Mouse (Mus musculus) myocyte (in vitro differentiated cells): Measurements from ENCODE around the gene Hs3st5. TPM values are rescaled to one million over a fixed set of nuclear protein-coding genes. Genes with fewer than 3 reads are reported as not detected.

Experiments used
- H3K27me3 ChIP-seq: one replicate; pipeline ENCODE4 v1.6.1; 2011; ENCODE audit not compliant: control insufficient read depth, insufficient read depth, insufficient read length
- H3K36me3 ChIP-seq: one replicate; pipeline ENCODE4 v1.6.1; 2011; ENCODE audit not compliant: control insufficient read depth, insufficient read depth
- H3K4me2 ChIP-seq: one replicate; pipeline ENCODE4 v1.6.1; 2011; ENCODE audit warnings: low read depth, control low read depth
- H3K4me3 ChIP-seq: one replicate; pipeline ENCODE4 v1.5.1; 2011; ENCODE audit warnings: mild to moderate bottlenecking, control low read depth, moderate library complexity
- H3K79me2 ChIP-seq: one replicate; pipeline ENCODE4 v1.6.1; 2011; ENCODE audit not compliant: control insufficient read depth, insufficient read depth
- H3ac ChIP-seq: one replicate; pipeline ENCODE4 v1.6.1; 2011; ENCODE audit not compliant: control insufficient read depth, insufficient read length
- CEBPB ChIP-seq: IDR thresholded peaks from 2 replicates; pipeline ENCODE4 v1.6.1; 2011; ENCODE audit warnings: mild to moderate bottlenecking, moderate library complexity; ENCODE audit not compliant: poor library complexity, insufficient read depth, severe bottlenecking
- E2F4 ChIP-seq: IDR thresholded peaks from one replicate; pipeline ENCODE4 v1.6.1; 2011; ENCODE audit warnings: mild to moderate bottlenecking, control low read depth, moderate library complexity; ENCODE audit not compliant: insufficient read depth
- MAX ChIP-seq: IDR thresholded peaks from one replicate; pipeline ENCODE4 v1.6.1; 2011; ENCODE audit warnings: low read depth, mild to moderate bottlenecking, control low read depth
- MYOD1 ChIP-seq, 3 experiments: IDR thresholded peaks; one replicate each; pipeline ENCODE4 v1.6.1; 2011; ENCODE audit warnings: control low read depth in 2 of 3, low read depth in 2 of 3, mild to moderate bottlenecking in 2 of 3, moderate library complexity in 1 of 3; ENCODE audit not compliant: insufficient read length in 2 of 3, control insufficient read depth in 1 of 3
- MYOG ChIP-seq, 3 experiments: IDR thresholded peaks; one replicate each; pipeline ENCODE4 v1.6.1; 2011; ENCODE audit warnings: control low read depth in 2 of 3, low read depth in 2 of 3, mild to moderate bottlenecking in 2 of 3; ENCODE audit not compliant: insufficient read length in 2 of 3, control insufficient read depth in 1 of 3, insufficient read depth in 1 of 3
- POLR2A ChIP-seq: IDR thresholded peaks from one replicate; pipeline ENCODE4 v1.6.1; 2011; ENCODE audit warnings: low read depth, mild to moderate bottlenecking, control low read depth, moderate library complexity; ENCODE audit not compliant: insufficient read length
- POLR2AphosphoS2 ChIP-seq: IDR thresholded peaks from one replicate; pipeline ENCODE4 v1.6.1; 2011; ENCODE audit warnings: low read depth, control low read depth; ENCODE audit not compliant: insufficient read length
- REST ChIP-seq: IDR thresholded peaks from one replicate; pipeline ENCODE4 v1.6.1; 2011; ENCODE audit warnings: mild to moderate bottlenecking, control low read depth, moderate library complexity; ENCODE audit not compliant: insufficient read depth, insufficient read length
- SRF ChIP-seq: IDR thresholded peaks from one replicate; pipeline ENCODE4 v1.6.1; 2011; ENCODE audit warnings: low read depth; ENCODE audit not compliant: control insufficient read depth, insufficient read length
- TCF12 ChIP-seq: IDR thresholded peaks from one replicate; pipeline ENCODE4 v1.6.1; 2011; ENCODE audit warnings: mild to moderate bottlenecking, control low read depth; ENCODE audit not compliant: poor library complexity, insufficient read depth, severe bottlenecking
- TCF3 ChIP-seq: IDR thresholded peaks from one replicate; pipeline ENCODE4 v1.6.1; 2011; ENCODE audit warnings: low read depth, control low read depth; ENCODE audit not compliant: insufficient read length
- USF1 ChIP-seq: IDR thresholded peaks from one replicate; pipeline ENCODE4 v1.6.1; 2011; ENCODE audit warnings: low read depth, mild to moderate bottlenecking, control low read depth, moderate library complexity
- polyA plus RNA-seq: library from polyadenylated mRNA; unstranded; fragments of >200 nt; fragmentation: generic; extraction: Trizol; gene quantifications from one replicate; pipeline ENCODE4 v1.2.1, GENCODE M21; 2012; ENCODE audit warnings: missing spikeins

The Hs3st5 gene
- polyA plus RNA-seq, 1 experiment, result 0.31 TPM

DNA sequence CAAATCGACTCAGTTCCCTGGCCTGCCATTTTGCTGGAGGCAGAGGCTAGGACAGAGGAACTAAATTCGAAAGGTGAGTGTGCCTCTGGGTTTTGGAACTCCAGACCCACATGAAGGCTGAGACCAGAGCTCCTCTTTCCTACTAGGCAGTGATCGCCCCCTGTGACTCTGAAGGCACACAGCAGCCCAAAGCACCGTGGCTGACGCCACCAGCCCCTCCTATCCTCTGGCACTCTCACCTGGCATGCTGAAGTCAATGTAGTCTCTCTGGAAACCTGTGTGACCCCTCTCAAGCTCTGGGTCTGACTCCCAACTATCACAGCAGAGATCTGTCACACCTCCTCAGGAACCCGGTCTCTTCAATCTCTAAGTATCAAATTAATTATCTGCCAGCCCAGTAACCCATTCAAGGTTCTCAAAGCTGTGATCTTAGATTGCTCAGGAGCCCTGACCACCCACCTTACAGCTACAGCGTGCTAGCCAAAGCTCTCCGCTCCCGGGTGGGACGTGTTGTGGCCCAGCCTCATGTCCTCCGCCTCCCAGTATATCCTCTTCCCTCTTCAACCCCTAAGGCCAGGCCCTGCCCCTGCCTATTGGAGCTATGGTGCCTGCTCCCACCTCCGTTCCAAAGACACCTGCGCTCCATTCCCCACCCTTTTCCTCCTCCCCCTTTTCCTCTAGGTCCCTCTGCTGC, 434 bp upstream of the Hs3st5 start:
- Histone ChIP-seq H3K4me3 (peak overlapping the region; percentile 12), H3K27me3 (no peaks in the 10 kb centered on the region), H3ac (no peak overlapping the region), H3K36me3 (no peaks in the 10 kb centered on the region), H3K79me2 (no peaks in the 10 kb centered on the region), H3K4me2 (peak overlapping the region; percentile 40)
- no peak for TF ChIP-seq MYOG (IDR thresholded peaks at IDR 0.05; ENCODE audit: control insufficient read depth in 1 of 3, insufficient read depth in 1 of 3, insufficient read length in 2 of 3, low read depth in 2 of 3)
- TF ChIP-seq E2F4, result no peak
- no peak for TF ChIP-seq POLR2AphosphoS2
- TF ChIP-seq REST, result no peak
- no peak for TF ChIP-seq POLR2A
- no peak for TF ChIP-seq TCF12
- no peak for TF ChIP-seq USF1
- TF ChIP-seq MYOD1 (IDR thresholded peaks at IDR 0.05; ENCODE audit: control insufficient read depth in 1 of 3, insufficient read length in 2 of 3, low read depth in 2 of 3), result no peak
- no peak for TF ChIP-seq CEBPB
- TF ChIP-seq TCF3, result no peak
- TF ChIP-seq SRF, result no peak
- no peak for TF ChIP-seq MAX

DNA sequence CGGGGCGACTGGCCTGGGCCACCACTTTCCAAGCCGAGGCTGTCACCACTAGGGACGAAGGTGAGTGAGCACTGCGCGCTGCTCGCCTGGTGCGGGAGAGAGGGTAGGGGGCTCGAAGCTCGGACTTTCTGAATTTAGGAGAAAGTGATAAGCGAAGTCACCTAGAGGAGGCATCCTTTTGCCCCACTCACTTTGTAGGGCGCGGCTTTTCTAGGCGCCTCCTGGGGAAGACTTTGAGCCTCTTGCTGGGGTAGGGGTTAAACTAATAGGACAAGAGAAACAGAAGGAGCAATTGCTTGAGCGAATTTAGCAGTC, 899 bp downstream of the Hs3st5 start:
- Histone ChIP-seq H3ac (no peak overlapping the region), H3K27me3 (no peaks in the 10 kb centered on the region), H3K36me3 (no peaks in the 10 kb centered on the region), H3K4me3 (peak overlapping the region; percentile 12), H3K4me2 (peak overlapping the region; percentile 60), H3K79me2 (no peaks in the 10 kb centered on the region)
- TF ChIP-seq SRF, result no peak
- no peak for TF ChIP-seq POLR2AphosphoS2
- TF ChIP-seq POLR2A, result no peak
- TF ChIP-seq E2F4, result no peak
- no peak for TF ChIP-seq MYOG (IDR thresholded peaks at IDR 0.05; ENCODE audit: control insufficient read depth in 1 of 3, insufficient read depth in 1 of 3, insufficient read length in 2 of 3, low read depth in 2 of 3)
- TF ChIP-seq MAX, result no peak
- TF ChIP-seq TCF12, result no peak
- no peak for TF ChIP-seq MYOD1 (IDR thresholded peaks at IDR 0.05; ENCODE audit: control insufficient read depth in 1 of 3, insufficient read length in 2 of 3, low read depth in 2 of 3)
- no peak for TF ChIP-seq CEBPB
- no peak for TF ChIP-seq USF1

DNA sequence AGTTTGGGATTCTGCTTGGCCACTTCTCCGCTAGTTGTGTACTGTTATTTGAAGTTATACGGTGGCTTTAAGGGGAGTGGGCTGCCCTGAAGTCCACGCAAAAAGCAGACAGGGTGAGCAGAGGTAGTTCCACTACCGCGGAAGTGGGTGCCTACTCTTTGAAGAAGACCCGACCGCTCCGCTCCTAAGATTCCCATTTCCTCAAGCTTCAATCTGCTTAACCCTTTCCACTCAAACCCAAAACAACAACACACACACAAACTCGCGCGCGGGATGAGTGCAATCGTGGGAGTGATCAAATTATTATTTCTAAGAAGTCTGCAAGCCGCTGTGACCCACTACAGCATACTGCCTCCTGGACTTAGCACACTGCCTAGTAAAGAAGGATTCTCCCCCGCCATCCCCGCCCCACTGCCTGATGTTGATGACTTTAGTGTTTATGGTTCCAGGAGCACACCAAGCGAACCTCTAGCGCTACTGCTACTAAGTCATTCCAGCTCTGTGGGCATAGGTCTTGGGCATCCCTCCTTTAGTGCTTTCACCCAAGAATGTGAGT, 1.5 kb downstream of the Hs3st5 start:
- H3K79me2 ChIP-seq, result no peaks in the 10 kb centered on the region
- H3K27me3 ChIP-seq, result no peaks in the 10 kb centered on the region
- no peak overlapping the region for H3ac ChIP-seq
- no peak for TF ChIP-seq MAX
- TF ChIP-seq MYOD1 (IDR thresholded peaks at IDR 0.05; ENCODE audit: control insufficient read depth in 1 of 3, insufficient read length in 2 of 3, low read depth in 2 of 3), result no peak
- TF ChIP-seq REST, result no peak
- TF ChIP-seq USF1, result no peak
- TF ChIP-seq POLR2AphosphoS2, result no peak
- no peak for TF ChIP-seq MYOG (IDR thresholded peaks at IDR 0.05; ENCODE audit: control insufficient read depth in 1 of 3, insufficient read depth in 1 of 3, insufficient read length in 2 of 3, low read depth in 2 of 3)
- no peak for TF ChIP-seq CEBPB
- TF ChIP-seq TCF3, result no peak
- no peak for TF ChIP-seq SRF
- no peak for TF ChIP-seq E2F4
- TF ChIP-seq POLR2A, result no peak
- no peak for TF ChIP-seq TCF12
- no peaks in the 10 kb centered on the region for H3K36me3 ChIP-seq
- H3K4me3 ChIP-seq, result peak overlapping the region; percentile 12
- H3K4me2 ChIP-seq, result peak overlapping the region; percentile 60

DNA sequence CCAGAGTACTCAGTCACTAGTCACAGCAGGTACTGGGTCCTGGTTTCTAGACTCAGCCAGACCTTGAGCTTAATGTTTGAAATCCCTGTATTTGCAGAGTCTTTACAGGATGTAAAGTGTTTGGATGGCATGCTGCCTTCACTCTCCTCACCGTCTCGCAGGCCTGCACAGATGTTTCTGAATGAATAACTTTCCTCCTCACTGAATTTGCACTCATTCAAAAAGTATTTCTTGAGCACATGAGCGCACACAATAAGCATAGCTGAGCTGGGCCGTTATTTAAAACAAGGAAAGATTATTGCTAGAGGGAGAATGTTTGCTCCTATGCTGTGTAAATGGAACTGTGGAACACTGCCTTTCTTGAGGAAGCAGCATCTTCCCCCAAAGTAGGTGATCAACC, 2.9 kb downstream of the Hs3st5 start:
- H3K36me3 ChIP-seq, result no peaks in the 10 kb centered on the region
- TF ChIP-seq MYOG (IDR thresholded peaks at IDR 0.05; ENCODE audit: control insufficient read depth in 1 of 3, insufficient read depth in 1 of 3, insufficient read length in 2 of 3, low read depth in 2 of 3), result no peak
- no peak overlapping the region for H3ac ChIP-seq
- no peaks in the 10 kb centered on the region for H3K27me3 ChIP-seq
- no peaks in the 10 kb centered on the region for H3K79me2 ChIP-seq
- no peak overlapping the region for H3K4me3 ChIP-seq
- H3K4me2 ChIP-seq, result no peak overlapping the region

DNA sequence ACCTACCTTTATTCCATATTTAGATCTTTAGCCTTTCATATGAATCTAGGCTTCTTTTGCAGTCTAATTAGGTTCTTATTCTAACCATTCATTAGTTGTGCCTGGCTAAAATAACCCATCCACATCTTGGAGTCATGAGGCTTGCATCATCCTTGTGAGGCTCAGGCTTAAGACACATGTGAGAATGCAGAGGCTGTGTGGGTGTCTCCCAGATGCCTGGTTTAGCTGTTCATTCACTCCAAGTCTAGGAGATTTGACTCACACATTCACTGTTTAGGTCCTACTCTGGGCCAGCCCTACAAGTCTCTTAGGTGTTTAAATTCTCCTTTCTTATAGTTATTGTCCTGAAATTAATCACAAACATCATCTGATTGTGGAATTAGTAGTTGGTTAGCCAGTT, 17.3 kb downstream of the Hs3st5 start:
- H3K36me3 ChIP-seq, result no peaks in the 10 kb centered on the region
- H3K4me2 ChIP-seq, result no peak overlapping the region
- H3K79me2 ChIP-seq, result no peaks in the 10 kb centered on the region
- TF ChIP-seq CEBPB (0 out of 2 replicates have a peak, but pooled peaks have one; percentile 17), MYOG (IDR thresholded peaks at IDR 0.05; ENCODE audit: control insufficient read depth in 1 of 3, insufficient read depth in 1 of 3, insufficient read length in 2 of 3, low read depth in 2 of 3) (no peak), REST (no peak)
- H3ac ChIP-seq, result no peak overlapping the region
- H3K27me3 ChIP-seq, result no peaks in the 10 kb centered on the region
- H3K4me3 ChIP-seq, result no peak overlapping the region
